Mouse (Mus musculus) hindbrain, embryonic 14.5 days (tissue): ENCODE results near the gene Ssh2. TPM values are rescaled to one million over a fixed set of nuclear protein-coding genes. Genes with fewer than 3 reads are reported as not detected.
"Not testable (repeated sequence)": the region's sequence is repeated elsewhere in the genome, so short reads cannot be mapped to it uniquely, and the experiment has no call there.

Experiments used
- ATAC-seq: fragments of 200-750 bp; cut with Nextera tagmentation; 2 replicates; pipeline ENCODE4 v1.8.0; 2017; ENCODE audit warnings: moderate number of reproducible peaks, mild to moderate bottlenecking, moderate TSS enrichment, moderate library complexity; ENCODE audit not compliant: low FRiP score
- DNase-seq: peaks from one replicate; pipeline ENCODE4 v3.0.0-alpha.2; 2015; ENCODE audit warnings: low spot score
- H3K27ac ChIP-seq: fragments of 300-500 bp; sonication (generic); 2 replicates; pipeline ENCODE4 v1.5.1; 2014; ENCODE audit warnings: mild to moderate bottlenecking, moderate library complexity
- H3K27me3 ChIP-seq: fragments of 300-500 bp; sonication (generic); 2 replicates; pipeline ENCODE4 v1.6.1; 2014; ENCODE audit warnings: mild to moderate bottlenecking, low read length, mixed read lengths; ENCODE audit not compliant: control insufficient read depth, insufficient read depth
- H3K36me3 ChIP-seq: fragments of 300-500 bp; sonication (generic); replicated peaks from 2 replicates; pipeline ENCODE4 v1.6.1; 2014; ENCODE audit not compliant: control insufficient read depth, insufficient read depth
- H3K4me1 ChIP-seq: fragments of 300-500 bp; sonication (generic); replicated peaks from 2 replicates; pipeline ENCODE4 v1.6.1; 2014; ENCODE audit warnings: antibody characterized with exemption, low read length, mixed read lengths; ENCODE audit not compliant: control insufficient read depth, insufficient read depth
- H3K4me2 ChIP-seq: fragments of 300-500 bp; sonication (generic); replicated peaks from 2 replicates; pipeline ENCODE4 v1.6.1; 2014; ENCODE audit warnings: mild to moderate bottlenecking, moderate library complexity
- H3K4me3 ChIP-seq: fragments of 300-500 bp; sonication (generic); replicated peaks from 2 replicates; pipeline ENCODE4 v1.5.1; 2014; ENCODE audit warnings: mild to moderate bottlenecking, low read length
- H3K9ac ChIP-seq: fragments of 300-500 bp; sonication (generic); 2 replicates; pipeline ENCODE4 v1.6.1; 2014
- H3K9me3 ChIP-seq: fragments of 300-500 bp; sonication (generic); 2 replicates; pipeline ENCODE4 v1.6.1; 2016; ENCODE audit warnings: low read length; ENCODE audit not compliant: control insufficient read depth
- WGBS: fragments of 180-500 bp; shearing (Covaris S2); extraction: QIAGEN DNeasy Blood & Tissue Kit; methylation state at CpG from one replicate; pipeline ENCODE4 v1.1.7; 2014; 5-methylcytosine and 5-hydroxymethylcytosine counted together
- polyA plus RNA-seq: library from polyadenylated mRNA; unstranded; fragments of >200 nt; fragmentation: Nextera tagmentation; extraction: Ambion mirVana; gene quantifications from 2 replicates; pipeline ENCODE4 v1.2.1, GENCODE M21; 2014

The Ssh2 gene
- polyA plus RNA-seq, 1 experiment from 2014 or later = 23.2 TPM

- H3K27ac ChIP-seq = no peak overlapping the region
- no peak overlapping the region for H3K4me3 ChIP-seq
- no peaks in the 10 kb centered on the region for H3K9me3 ChIP-seq
- H3K27me3 ChIP-seq = no peaks in the 10 kb centered on the region
- DNase-seq (no peak), ATAC-seq (no peak)
- no peaks in the 10 kb centered on the region for H3K4me1 ChIP-seq
- no peaks in the 10 kb centered on the region for H3K36me3 ChIP-seq
- no peak overlapping the region for H3K4me2 ChIP-seq
- no peak overlapping the region for H3K9ac ChIP-seq
Observed at GRCm38 (mm10) chr11:77371696-77372095, 155.6 kb downstream of the Ssh2 start.

- ATAC-seq = no peak
- Histone ChIP-seq H3K27ac (no peak overlapping the region), H3K4me3 (no peak overlapping the region), H3K9ac (no peak overlapping the region), H3K9me3 (no peaks in the 10 kb centered on the region), H3K36me3 (no peaks in the 10 kb centered on the region), H3K4me2 (no peak overlapping the region), H3K27me3 (no peaks in the 10 kb centered on the region), H3K4me1 (no peaks in the 10 kb centered on the region)
- no peak for DNase-seq
- 76% methylated on average over 8 of the region's 8 CpGs for WGBS
Observed at GRCm38 (mm10) chr11:77372196-77372904, 156.3 kb downstream of the Ssh2 start.

GRCm38 (mm10) chr11:77378622-77379021, 162.5 kb downstream of the Ssh2 start:
- 95% methylated on average over 2 of the region's 2 CpGs for WGBS
- H3K36me3 ChIP-seq = no peaks in the 10 kb centered on the region

GRCm38 (mm10) chr11:77381174-77381573, 165.1 kb downstream of the Ssh2 start:
- H3K4me2 ChIP-seq = no peak overlapping the region
- no peaks in the 10 kb centered on the region for H3K36me3 ChIP-seq
- no peak overlapping the region for H3K27ac ChIP-seq
- no peak for DNase-seq
- H3K27me3 ChIP-seq = no peaks in the 10 kb centered on the region
- no peaks in the 10 kb centered on the region for H3K4me1 ChIP-seq
- ATAC-seq = no peak
- no peak overlapping the region for H3K9ac ChIP-seq
- H3K4me3 ChIP-seq = no peak overlapping the region
- no peaks in the 10 kb centered on the region for H3K9me3 ChIP-seq
- 86% methylated on average over 3 of the region's 3 CpGs for WGBS

More at GRCm38 (mm10) chr11:77378622-77379021, 162.5 kb downstream of the Ssh2 start:
- Histone ChIP-seq H3K9me3 (no peaks in the 10 kb centered on the region), H3K4me2 (no peak overlapping the region), H3K4me1 (no peaks in the 10 kb centered on the region), H3K27ac (no peak overlapping the region), H3K9ac (no peak overlapping the region), H3K27me3 (no peaks in the 10 kb centered on the region), H3K4me3 (no peak overlapping the region)
- no peak for ATAC-seq
- DNase-seq = no peak

- Histone ChIP-seq H3K27me3 (no peaks in the 10 kb centered on the region), H3K9ac (no peak overlapping the region), H3K36me3 (no peaks in the 10 kb centered on the region), H3K4me3 (no peak overlapping the region), H3K27ac (no peak overlapping the region), H3K9me3 (no peaks in the 10 kb centered on the region), H3K4me1 (no peaks in the 10 kb centered on the region), H3K4me2 (no peak overlapping the region)
- no peak for DNase-seq
- no peak for ATAC-seq
- WGBS = 82% methylated on average over 3 of the region's 3 CpGs
Observed at GRCm38 (mm10) chr11:77384151-77384550, 168.1 kb downstream of the Ssh2 start.

- no peaks in the 10 kb centered on the region for H3K9me3 ChIP-seq
- no peaks in the 10 kb centered on the region for H3K27me3 ChIP-seq
- no peaks in the 10 kb centered on the region for H3K4me1 ChIP-seq
- no peak overlapping the region for H3K4me3 ChIP-seq
- no peak overlapping the region for H3K4me2 ChIP-seq
- ATAC-seq (no peak), DNase-seq (no peak)
- WGBS = 69% methylated on average over 3 of the region's 3 CpGs
- no peaks in the 10 kb centered on the region for H3K36me3 ChIP-seq
- H3K27ac ChIP-seq = no peak overlapping the region
- no peak overlapping the region for H3K9ac ChIP-seq
Observed at GRCm38 (mm10) chr11:77385706-77386690, 169.9 kb downstream of the Ssh2 start.

- ATAC-seq, H3K9me3 ChIP-seq: not testable (repeated sequence)
- WGBS = 83% methylated on average over 3 of the region's 3 CpGs
Observed at GRCm38 (mm10) chr11:77388197-77388596, 172.1 kb downstream of the Ssh2 start.

GRCm38 (mm10) chr11:77395539-77395938, 179.5 kb downstream of the Ssh2 start:
- no peak for DNase-seq
- Histone ChIP-seq H3K9me3 (no peaks in the 10 kb centered on the region), H3K4me1 (no peaks in the 10 kb centered on the region), H3K9ac (no peak overlapping the region), H3K4me2 (no peak overlapping the region), H3K27me3 (no peaks in the 10 kb centered on the region), H3K27ac (no peak overlapping the region), H3K36me3 (peaks cover 4% of the 10 kb centered on the region), H3K4me3 (no peak overlapping the region)
- ATAC-seq = no peak
- 92% methylated on average over 2 of the region's 2 CpGs for WGBS

More at GRCm38 (mm10) chr11:77388197-77388596, 172.1 kb downstream of the Ssh2 start:
- H3K4me1 ChIP-seq, DNase-seq, H3K9ac ChIP-seq, H3K4me3 ChIP-seq, H3K36me3 ChIP-seq, H3K4me2 ChIP-seq, H3K27me3 ChIP-seq, H3K27ac ChIP-seq: not testable (repeated sequence)

- DNase-seq (no peak), ATAC-seq (no peak)
- Histone ChIP-seq H3K27me3 (no peaks in the 10 kb centered on the region), H3K4me2 (no peak overlapping the region), H3K36me3 (no peaks in the 10 kb centered on the region; the same call in none of the 2 replicates), H3K4me3 (no peak overlapping the region), H3K27ac (no peak overlapping the region), H3K9ac (no peak overlapping the region), H3K4me1 (no peaks in the 10 kb centered on the region), H3K9me3 (no peaks in the 10 kb centered on the region)
- 81% methylated on average over 2 of the region's 2 CpGs for WGBS
Observed at GRCm38 (mm10) chr11:77402508-77402907, 186.4 kb downstream of the Ssh2 start.
